Mouse (Mus musculus): Measurements from ENCODE around the gene Fam131a.

DNA sequence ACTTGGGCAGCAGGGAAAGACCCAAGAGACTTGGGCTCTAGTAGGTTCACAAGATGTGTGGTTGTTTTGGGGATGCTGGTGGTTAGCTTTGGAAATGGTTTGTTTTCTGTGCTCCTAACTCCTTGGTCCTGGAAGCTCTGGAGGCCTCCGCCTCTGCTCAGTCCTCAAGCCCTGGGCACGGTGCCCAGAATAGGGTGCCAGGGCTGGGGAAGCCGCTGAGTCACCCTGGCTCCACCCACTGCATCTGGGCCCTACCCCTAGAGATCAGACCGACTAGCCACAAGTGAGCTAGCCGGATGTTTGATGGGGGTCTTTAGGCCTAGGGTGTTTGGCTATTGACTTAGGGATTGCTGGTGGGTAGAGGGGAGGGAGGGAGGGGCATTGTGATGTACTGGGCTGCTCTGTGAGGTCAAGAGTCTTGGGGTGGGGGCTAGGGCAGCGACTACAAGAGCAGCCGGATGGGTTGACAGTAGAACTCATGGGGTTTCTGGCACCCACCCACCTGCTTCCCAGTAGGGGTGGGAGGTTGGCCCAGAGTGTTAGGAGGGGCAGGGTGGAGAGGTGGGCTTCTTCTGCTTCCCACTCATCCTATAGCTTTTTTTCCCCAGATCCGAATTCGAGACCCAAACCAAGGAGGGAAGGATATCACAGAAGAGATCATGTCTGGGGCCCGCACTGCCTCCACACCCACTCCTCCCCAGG is 14.9 kb upstream of the Fam131a start:
- TF ChIP-seq CTCF (IDR thresholded peaks at IDR 0.05; ENCODE audit: borderline replicate concordance, insufficient read depth, low read depth, low read length) (no peak), POLR2A (IDR thresholded peaks at IDR 0.05; ENCODE audit: borderline replicate concordance, insufficient read depth, low read length) (no peak)

All from cerebellum, adult 2 months (tissue).